Mouse (Mus musculus): ENCODE measurements around the gene Rhov.

The Rhov gene

DNA sequence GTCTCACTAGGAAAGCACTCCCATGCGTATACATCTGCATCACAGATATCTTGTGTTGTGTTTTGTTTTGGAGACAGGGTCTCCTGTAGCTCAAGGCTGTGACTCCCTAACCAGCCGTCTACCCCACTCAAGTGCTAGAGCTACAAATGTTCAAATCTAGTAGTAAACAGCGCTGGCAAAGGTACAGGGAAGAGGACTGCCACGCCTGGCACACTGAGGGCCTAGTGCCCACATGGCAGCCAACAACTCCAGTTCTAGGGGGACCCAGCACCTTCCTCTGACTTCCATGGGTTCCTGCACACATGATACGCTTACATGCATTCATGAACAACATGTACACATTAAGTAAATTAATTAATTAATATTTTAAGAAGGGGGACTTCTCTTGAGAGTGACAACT is 21.2 kb upstream of the Rhov start:
- DNase-seq (ENCODE audit: low read depth, low spot score), result no peak

DNA sequence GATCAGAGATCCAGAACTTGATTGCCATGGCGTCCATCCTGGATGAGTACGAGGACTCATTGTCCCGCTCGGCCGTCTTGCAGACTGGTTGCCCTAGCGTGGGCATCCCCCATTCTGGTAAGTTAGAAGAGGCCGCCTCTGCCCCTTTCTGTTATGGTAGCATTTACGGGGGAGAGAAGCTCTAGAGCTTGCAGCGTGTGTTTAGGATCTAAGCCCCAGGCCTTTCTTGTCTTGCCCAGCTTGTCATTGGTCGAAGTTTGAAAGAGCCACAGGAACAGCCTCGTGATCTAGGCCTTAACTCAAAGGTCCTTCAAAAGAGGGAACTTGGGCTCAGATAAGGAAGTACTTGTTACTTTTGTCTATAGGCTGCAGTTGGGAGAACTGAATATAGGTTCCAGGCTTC is 17.9 kb upstream of the Rhov start:
- no peak for DNase-seq (ENCODE audit: low read depth, low spot score)

DNA sequence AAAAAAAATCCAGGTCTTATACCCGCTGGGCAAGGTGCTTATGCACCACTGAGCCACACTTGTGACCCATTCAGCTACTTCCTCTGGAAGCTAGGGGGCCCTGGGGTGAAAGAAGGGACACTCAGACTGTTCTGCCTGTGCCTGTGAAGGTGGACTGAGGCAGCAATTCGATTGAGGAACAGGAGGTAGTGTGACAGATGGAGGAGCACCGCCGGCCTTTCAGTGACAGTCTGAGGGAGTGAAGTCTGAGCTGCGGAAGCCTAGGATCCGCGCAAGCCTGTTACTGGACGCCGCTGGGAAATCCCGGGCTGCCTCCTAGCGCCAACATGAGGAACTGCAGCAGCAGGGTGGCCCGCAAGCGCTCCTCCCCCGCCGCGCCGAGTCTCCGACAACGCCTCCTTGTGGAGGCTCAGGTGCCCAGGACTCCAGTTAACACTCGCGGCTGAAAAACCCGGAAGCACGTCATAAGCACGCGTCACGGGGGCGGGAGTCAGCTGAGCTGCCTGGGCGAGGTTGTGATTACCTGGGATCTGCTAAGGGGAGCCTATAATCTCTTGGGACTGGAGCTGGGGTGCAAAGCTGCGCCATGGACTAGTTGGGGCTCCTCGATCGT is 17.3 kb upstream of the Rhov start, which contains the start of gene Vps18:
Gene Vps18, plus strand, starts transcription at position 471 of the 613 bp plus-strand sequence.
- DNase-seq (ENCODE audit: low read depth, low spot score), result peak; percentile 95

DNA sequence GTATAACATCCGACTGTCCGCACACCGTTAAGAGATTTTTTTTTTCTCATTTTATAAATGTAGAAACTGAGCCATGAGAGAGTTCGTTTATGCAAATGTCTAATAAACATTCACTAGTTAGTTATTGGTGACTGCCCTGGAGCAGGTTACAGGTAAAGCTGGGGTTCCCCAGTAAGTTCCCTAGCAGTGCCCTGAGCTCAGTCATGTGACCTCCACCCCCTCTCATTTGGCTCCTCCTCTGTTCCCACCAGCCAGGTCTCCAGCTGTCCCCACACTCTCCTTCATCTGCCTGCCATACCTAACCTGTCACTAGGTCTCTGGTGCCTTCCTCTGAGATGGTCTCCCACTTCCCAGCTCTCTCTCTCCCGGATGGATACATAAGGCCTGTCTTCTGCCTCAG is 16.3 kb upstream of the Rhov start:
- no peak for DNase-seq (ENCODE audit: low read depth, low spot score)

DNA sequence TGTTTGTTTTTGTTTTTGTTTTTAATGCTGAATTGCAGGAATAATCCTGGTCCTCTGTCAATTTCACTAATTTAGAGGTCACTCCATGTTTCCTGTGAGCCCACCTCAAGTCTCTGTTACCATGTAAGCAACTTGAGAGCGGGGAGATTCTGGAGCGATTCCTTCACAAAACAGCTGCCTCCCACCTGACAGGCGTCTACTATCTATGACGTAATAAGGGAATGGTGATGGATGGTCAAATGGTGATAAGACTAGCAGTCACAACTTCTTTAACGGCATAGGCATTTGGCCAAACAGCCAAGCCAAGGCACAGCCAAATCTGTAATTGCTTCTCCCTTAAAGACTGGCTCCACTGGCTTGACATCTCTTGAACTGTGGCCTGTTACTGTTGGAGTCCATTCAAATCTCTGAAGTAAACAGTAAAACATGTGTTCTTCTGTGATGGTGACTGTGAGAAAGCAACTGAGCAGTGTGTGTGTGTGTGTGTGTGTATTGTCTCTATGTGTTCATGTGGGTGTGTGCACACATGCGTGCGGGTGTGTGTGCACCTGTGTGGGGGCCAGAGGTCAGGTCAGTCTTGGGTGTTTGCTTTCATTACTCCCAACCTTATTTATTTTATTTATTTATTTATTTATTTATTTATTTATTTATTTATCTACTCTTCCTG is 11.0 kb upstream of the Rhov start:
- DNase-seq (ENCODE audit: low read depth, low spot score), result no peak

DNA sequence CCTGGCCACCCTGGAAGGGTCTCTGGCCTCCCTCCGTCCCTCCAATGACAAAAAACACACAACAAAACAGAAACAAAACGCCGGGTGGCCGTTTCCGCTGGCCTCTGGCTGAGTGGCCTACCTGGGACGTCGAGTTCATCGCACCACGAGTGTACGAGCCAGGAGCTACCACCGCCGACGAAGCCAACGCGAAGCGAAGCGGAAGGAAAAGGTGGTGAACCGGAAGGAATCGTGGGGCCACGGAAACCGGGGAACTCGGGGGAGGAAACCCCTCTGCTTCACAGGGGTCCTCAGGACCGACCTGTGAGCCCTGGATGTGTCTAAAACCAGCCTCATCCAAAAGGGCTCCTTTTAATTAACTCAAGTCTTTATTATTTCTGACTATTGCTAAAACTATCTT is 6.7 kb upstream of the Rhov start:
- no peak for DNase-seq (ENCODE audit: low read depth, low spot score)

DNA sequence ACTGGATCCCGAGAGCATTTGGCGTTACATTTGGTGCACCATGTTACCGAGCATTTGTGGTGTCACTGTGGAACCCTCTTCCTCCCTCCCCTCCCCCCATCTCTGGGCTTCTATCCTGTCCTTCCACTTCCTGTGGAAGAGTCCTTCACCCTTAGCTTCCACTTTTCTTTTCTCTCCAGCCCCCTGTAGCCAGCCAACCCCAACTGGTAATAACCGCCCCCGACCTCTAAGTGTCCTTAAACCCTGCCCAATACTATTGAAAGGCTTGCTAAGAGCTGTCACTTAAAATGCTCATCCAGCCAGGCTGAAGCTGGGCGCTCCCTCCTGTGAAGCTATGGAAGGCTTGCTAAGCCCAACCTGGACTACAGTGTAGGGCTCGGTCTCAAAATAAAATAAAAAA is 5.9 kb upstream of the Rhov start:
- DNase-seq (ENCODE audit: low read depth, low spot score), result no peak

DNA sequence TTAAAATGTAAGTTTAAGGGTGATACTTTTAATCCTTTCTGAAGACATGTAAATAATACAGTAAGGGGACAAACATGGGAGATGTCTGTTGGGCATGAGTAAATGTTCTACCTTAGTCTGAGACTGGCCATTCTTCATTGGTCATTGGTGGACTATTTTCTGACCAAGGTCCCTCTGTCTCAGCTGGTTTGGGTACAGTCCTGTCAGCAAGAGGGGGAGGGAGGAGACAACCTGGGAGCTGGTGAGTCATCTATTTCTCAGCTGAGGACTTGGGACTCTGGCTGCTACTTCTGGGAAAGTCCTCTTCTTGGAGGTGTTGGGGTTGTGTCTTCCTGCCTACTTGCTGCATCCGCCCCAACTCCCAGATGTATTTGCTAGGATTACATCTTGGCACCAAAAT is 3.1 kb upstream of the Rhov start:
- no peak for DNase-seq (ENCODE audit: low read depth, low spot score)

DNA sequence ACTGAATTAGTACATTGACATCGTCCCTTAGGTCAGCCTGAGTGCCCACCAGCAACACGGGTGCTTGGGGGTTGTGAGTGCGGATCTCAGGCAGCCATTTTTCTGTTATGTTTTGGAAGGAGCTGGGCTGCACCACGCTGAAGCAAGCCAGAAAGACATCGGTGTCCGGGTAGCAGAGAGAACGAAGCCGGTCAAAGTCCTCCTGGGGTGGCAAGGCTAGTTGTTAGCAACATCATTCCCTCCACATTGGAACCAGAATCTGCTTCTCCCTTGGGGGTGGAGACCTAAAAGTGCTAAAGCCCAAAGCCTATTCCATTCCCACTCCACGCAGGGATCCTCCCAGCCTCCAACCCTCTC is 808 bp downstream of the Rhov start:
- DNase-seq (ENCODE audit: low read depth, low spot score), result no peak

DNA sequence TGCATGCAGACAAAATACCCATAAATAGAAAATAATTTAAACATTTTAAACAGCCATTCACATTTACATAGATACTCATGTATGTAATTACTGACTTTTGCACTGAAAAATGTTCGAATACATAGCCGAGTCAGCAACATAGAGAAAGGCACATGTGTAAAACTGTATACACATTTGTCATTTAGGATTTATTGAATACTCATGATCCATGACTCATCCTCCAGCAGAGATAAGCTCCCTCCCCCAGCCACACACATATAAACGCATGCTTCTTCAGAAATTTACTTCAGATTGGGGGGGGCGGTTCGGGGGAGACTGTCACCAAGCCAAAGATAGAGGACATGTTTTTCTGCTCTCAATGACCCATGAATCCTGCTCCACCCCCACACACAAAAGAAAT is 7.3 kb downstream of the Rhov start:
- DNase-seq (ENCODE audit: low read depth, low spot score), result no peak

DNA sequence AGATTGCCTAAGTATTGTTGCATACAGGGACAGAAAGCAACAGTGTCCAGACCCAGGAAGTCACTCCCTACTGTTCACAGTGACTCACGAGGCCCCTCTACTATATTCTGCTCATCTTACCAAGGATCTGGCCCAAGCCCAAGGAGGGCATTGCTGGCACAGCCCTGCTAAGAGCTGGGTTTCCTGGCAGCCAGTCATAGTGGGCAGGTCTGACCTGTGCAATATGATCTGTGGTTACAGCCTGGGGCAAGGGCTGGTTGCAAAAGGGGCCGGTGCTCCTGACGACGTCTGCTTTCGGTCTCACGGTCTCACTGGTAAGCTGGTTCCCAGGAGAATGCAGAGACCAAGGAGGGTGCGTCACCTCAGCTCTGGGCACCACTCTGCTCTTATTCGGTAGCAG is 8.1 kb downstream of the Rhov start:
- no peak for DNase-seq (ENCODE audit: low read depth, low spot score)

DNA sequence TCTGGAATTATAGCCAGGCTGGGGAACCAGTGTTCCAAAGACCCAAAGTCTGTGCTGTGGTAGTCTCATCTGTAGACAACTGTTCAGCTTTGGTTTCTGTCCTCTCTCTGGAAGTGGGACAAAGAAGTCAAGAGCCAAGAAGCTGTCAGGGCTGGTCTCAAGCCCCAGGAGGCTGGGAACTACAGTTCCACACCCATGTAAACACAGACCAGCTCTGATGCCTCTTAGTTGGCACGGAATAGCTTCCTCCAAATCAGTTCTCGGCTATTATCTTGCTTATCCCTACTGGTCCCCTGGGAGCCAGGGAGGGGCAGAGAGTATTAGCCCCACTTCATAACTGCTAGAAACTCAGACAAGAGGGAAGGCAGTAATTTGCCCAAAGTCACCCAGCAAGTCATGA is 9.7 kb downstream of the Rhov start:
- DNase-seq (ENCODE audit: low read depth, low spot score), result no peak

DNA sequence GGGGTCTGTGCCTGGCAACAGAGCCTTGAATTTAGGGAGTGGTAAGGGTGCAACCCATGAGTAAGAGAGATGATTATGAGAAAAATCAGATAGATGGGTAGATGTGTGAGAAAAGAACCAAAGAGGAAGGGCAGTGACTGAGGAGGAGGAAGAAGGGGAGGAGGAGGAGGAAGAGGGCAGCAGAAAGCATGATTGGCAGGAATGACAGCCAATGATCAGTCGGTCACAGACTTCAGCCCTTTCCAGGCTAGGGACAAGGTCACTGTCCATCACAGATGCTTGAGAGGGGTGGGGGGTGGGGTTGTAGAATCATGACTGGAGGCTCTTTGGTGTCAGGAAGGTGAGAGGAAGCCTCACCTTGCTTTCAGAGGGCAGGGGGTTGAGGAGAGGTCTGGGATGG is 10.6 kb downstream of the Rhov start:
- DNase-seq (ENCODE audit: low read depth, low spot score), result no peak

DNA sequence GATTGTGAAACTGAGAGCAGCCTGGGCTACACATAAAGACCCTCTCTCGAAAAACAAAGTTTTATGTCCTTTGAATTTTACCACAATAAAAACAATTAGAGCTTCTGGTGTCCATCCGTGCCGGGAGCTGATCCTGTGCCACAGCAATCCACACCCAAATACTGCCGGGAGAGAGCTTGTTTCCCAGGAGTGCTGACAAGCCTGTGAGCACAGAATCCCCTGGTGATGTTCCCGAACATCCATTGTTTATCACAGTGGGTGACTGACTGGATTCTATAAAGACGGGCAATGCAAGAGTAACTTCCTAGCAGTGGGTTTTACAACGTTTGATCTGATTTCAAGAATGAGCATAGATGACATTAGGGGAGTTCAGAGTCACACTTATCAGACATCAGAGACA is 16.1 kb downstream of the Rhov start:
- DNase-seq (ENCODE audit: low read depth, low spot score), result no peak

DNA sequence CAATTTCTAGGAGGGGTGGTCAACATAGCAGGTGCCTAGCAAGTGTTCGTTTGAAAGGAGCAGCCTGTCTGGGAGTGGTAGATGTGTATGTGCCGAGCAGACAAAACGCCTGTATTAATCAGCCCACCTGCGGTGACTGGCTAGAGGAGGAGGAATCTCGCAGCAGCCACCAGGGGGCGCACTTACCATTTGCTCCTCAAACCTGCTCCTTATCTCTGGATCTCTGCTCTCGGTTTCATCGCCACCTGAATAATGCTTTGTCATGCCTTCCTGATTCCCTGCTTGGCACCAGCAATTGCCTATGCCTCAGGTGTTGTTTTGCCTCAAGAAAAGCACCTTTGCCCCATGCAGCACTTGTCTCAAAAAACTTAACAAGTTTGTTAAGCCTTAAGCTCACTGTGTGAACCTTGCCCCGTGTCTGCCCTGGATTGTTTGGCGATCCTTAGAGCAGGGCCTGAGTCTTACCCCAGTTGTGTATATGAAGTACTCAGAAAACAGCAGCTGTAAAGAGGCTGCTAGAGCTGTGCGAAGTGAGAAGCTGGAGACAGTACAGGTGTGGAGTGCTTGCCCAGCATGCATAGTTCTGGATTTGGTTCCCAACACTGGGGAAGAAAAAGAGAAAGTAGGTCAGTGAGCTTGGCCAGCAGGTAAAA is 20.1 kb downstream of the Rhov start:
- DNase-seq (ENCODE audit: low read depth, low spot score), result peak; percentile 64

DNA sequence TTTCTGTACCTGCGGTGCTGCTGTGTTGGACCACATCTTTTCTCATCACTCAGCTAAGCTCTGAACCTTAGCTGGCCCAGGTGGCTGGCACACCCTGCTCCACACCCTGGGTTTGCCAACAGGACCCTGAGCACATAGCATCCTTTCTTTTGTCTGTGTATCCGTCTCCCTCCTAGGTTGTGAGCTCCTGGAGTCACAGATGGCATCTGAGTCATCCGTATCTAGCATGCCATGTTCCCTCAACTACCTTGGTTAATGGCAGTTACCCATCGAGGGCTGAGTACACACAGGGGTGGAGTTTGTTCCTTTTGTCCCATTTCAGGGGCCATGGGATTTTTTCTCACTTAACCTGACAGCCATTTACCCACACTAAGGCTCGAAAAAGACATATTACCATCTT is 20.7 kb downstream of the Rhov start:
- DNase-seq (ENCODE audit: low read depth, low spot score), result no peak

DNA sequence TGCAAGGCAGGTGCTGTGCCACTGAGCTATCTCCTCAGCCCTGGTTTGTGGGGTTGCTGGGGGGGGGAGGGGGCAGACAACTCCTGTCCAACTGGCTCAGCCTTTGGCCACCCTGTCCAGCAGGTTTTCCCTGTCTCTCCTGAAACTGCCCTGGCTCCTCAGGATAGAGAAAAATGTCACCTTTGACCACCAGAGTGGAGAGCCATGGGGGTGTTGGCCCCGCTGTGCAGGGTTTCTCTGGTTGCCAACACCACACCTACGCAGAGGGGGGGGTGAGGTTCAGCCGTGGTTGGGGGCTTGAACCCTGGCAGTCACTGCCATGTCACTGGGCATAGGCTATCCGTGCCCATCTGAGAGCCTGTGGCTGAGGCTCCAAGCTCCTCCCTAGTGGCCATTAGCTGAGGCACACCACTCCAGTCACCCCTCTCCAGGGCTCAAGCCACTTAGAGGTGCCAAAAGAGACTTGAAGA is 21.4 kb downstream of the Rhov start:
- DNase-seq (ENCODE audit: low read depth, low spot score), result no peak

DNA sequence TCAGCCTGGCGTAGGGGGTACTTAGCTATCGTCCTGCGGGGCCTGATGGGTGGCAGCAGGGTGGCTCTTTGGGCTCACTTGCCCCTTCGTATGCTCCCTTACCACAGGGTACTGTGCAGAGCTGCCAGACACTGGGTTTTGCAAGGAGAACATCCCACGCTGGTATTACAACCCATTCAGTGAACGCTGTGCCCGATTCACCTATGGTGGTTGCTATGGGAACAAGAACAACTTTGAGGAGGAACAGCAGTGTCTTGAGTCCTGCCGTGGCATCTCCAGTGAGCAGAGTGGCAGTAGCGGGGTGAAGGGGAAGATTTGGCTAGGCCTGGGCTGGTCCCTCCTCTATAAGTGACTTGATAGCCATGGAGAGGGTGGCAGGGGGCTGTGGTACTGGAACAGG is 23.2 kb downstream of the Rhov start:
- no peak for DNase-seq (ENCODE audit: low read depth, low spot score)

DNA sequence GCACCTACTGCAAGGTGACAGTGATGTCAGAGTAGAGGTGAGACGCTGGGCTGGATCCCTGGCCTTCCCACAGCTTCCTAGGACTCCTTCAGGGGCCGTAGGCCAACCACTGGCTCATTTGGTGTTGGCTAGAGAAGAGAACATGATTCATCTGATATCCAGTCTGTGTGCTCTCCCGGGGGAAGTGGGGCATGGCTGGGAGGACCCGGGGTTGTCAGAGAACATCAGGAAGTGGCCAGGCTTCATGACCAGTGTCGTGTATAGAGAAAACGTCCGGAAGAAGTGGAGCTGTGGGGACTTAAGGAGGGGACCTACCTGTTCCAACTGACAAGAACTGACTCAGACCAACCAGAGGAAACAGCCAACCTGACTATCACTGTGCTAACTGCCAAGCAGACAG is 25.8 kb downstream of the Rhov start:
- no peak for DNase-seq (ENCODE audit: low read depth, low spot score)

DNA sequence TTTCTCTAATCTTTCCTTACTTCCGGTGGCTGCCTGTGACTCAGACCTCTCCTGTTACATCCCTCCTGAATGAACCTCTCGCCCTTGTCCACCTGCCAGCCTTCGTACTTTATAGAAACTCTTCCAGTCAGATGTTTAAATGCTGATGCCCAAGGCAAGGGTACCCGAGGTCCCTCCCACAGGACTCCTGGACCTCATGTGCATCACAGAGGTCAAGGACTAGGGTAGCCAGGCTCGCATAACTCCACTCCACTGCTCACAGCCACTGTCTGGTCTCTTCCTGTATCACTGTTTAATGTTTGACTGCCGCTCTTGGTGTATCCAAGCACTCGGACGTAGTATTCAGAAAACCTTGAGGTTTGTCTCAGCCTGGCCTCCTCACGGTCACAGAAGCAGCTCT is 28.5 kb downstream of the Rhov start:
- no peak for DNase-seq (ENCODE audit: low read depth, low spot score)

DNA sequence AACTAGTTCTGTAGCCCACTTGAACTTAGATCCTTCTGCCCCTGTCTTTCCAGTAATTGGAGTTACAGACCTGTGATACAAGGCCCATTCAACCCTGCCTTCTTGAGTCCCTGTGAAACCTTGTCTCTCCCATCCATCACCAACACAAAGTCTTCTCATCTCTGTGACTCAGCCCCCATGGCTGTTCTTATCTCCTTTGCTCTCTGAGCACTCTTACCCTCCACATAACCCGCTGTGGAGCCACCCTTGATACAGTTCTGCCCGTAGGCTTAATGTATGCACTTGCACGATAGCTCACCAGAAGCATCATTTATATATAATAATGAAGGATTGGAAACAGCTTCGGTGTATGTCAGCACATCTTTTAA is 30.3 kb downstream of the Rhov start:
- no peak for DNase-seq (ENCODE audit: low read depth, low spot score)

DNA sequence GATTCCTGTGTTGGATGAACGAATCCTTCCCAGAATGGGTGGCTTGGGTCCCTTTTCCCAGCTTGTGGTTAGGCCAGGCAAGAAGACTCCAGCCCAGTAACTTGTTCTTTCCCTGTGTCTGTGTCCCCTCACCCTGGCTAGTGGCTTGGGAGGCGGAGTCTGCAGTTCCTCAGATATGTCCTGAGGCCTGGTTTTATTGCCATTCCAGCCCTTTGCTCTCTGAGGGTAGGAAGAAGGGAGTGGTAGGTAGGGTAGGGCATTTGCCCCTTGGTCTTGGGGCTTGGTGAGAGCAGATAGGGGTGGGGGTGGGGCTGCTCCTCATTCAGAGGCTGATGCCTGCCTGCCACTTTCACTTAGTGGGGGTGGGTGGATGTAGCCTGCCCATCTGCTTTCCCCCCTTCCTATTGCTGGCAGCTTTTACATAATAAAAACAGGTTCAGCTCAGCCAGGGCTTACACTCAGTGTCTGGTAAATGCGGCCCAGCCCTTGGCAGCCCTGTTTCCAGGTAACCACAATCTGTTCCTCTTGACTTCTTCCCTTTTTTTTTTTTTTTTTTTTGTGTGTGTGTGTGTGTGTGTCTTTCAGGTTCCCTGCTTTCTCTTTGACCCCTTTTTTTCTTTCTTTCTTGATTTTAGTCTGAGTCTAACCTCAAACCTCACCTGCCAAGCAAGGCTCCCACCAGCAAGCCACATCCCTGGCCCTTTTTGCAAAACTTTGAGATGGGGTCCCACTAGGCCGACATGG is 30.8 kb downstream of the Rhov start:
- DNase-seq (ENCODE audit: low read depth, low spot score), result no peak

DNA sequence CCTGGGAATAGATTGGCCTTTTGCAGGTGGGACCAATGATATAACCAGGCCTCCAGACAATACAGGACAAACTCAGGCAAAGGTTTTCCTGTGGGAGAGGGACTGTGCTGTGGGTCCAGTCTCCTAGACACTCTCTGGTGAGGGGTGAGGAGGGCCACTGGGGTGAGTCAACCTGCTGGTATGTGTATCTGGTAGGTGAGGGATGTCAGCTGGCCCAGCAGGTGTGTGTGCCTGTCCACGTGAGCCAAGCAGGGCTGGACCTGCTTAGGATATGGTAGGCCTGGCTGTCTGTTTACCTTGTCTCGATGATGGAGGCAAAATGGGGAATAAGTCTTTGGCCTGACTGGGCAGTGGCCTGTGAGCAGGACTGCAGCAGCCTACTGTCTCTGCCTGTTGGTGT is 32.4 kb downstream of the Rhov start:
- DNase-seq (ENCODE audit: low read depth, low spot score), result no peak
